Mouse (Mus musculus): Measurements from ENCODE around the gene Parn. TPM values are rescaled to one million over a fixed set of nuclear protein-coding genes. Genes with fewer than 3 reads are reported as not detected.

The Parn gene
- polyA plus RNA-seq, 1 experiment, result 9.0 TPM

DNA sequence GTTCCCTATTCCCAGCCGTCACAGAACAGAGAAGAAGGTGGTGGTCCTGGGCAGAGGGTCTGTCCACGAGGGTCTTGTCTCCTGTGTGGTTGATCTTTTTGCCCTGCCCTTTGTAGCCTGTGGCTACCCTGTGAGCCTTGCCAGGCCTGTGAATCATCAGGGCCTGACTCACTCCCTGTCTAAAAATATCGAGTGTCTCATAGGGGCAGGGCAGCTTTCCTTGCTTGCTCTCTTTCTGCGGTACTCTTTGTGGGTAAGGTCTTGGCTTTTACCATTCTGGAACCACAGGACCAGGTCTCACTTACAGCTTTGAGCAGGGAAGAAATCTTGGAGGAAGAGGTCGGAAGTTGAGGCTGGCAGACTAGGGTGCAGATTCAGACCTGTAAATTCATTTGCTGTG, 162.9 kb downstream of the Parn start:
- no peak for TF ChIP-seq CTCF (IDR thresholded peaks at IDR 0.05; ENCODE audit: control insufficient read depth, insufficient read depth, low read length)
- TF ChIP-seq POLR2A (IDR thresholded peaks at IDR 0.05; ENCODE audit: borderline replicate concordance, control insufficient read depth, low read depth, low read length), result no peak
- 52% methylated on average over 5 of the region's 5 CpGs for WGBS
- H3K4me1 ChIP-seq (ENCODE audit: control insufficient read depth, insufficient read depth, low read length), result no peaks in the 10 kb centered on the region
- H3K4me3 ChIP-seq (replicated peaks; ENCODE audit: control insufficient read depth, low read depth, low read length), result no peak overlapping the region
- H3K27ac ChIP-seq (ENCODE audit: control insufficient read depth, insufficient read depth, low read depth, low read length, poor library complexity), result no peak overlapping the region

DNA sequence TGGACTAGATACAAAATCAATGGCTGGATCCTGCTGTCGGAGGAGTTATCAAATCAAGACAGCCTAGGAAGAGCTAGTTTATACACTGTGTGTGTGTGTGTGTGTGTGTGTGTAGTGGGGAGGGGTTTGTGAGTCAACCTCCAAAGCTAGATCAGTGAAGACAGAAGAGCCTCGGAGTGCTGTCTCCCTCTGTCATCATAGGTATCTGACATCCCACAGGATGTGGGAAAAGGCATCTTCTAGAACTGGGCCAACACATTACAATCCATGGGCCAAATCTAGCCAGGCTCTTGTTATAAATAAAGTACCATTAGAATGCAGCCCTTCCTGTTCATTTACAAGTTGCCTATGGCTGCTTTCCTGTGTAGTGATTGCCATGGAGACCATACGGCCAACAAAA, 163.5 kb downstream of the Parn start:
- Histone ChIP-seq H3K4me3 (replicated peaks; ENCODE audit: control insufficient read depth, low read depth, low read length) (no peak overlapping the region), H3K4me1 (ENCODE audit: control insufficient read depth, insufficient read depth, low read length) (no peaks in the 10 kb centered on the region), H3K27ac (ENCODE audit: control insufficient read depth, insufficient read depth, low read depth, low read length, poor library complexity) (no peak overlapping the region)
- TF ChIP-seq CTCF (IDR thresholded peaks at IDR 0.05; ENCODE audit: control insufficient read depth, insufficient read depth, low read length) (no peak), POLR2A (IDR thresholded peaks at IDR 0.05; ENCODE audit: borderline replicate concordance, control insufficient read depth, low read depth, low read length) (no peak)
- WGBS, result 78% methylated on average over 3 of the region's 3 CpGs

DNA sequence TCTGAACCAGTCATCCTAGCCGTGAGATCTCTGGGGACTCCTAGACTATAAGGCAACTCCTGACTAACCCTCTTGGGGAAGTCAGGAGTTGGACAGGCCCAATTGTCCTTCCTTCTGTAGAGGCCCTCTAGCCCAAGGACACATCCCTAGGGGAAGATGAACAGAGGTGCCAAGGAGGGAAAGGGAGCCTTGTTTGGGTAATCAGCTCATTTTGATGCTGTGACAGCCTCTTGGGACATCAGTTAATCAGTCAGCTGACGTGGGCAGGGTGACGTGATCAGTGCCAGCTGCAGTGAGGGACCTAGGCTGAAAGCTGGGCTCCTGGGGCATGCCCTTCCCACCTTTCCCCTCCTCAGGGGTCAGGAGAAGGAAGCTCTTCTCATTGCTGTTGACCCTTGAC, 169.0 kb downstream of the Parn start:
- Histone ChIP-seq H3K27ac (ENCODE audit: control insufficient read depth, insufficient read depth, low read depth, low read length, poor library complexity) (no peak overlapping the region), H3K4me1 (ENCODE audit: control insufficient read depth, insufficient read depth, low read length) (no peaks in the 10 kb centered on the region), H3K4me3 (replicated peaks; ENCODE audit: control insufficient read depth, low read depth, low read length) (no peak overlapping the region)
- no peak for TF ChIP-seq POLR2A (IDR thresholded peaks at IDR 0.05; ENCODE audit: borderline replicate concordance, control insufficient read depth, low read depth, low read length)
- no peak for TF ChIP-seq CTCF (IDR thresholded peaks at IDR 0.05; ENCODE audit: control insufficient read depth, insufficient read depth, low read length)
- 75% methylated on average over 3 of the region's 3 CpGs for WGBS

DNA sequence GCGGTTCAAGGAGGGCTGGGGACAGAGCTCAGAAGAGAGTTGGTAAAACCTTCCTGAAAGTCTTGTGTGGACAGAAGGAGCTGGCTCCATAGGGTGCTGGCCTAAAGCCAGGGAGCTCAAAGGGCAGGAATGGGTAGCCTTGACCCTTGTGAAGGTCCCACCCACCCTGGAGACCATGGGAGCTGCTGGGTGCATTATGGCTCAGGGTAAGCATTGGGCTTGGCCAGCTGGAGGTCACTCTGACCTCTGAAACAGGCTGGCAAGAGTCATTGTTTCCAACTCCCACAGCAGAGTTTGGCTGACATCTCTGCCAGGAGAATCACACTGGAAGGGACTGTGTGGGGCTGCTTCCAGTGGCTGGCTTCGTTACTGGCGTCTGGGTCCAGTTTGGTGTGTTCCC, 174.0 kb downstream of the Parn start:
- Histone ChIP-seq H3K4me1 (ENCODE audit: control insufficient read depth, insufficient read depth, low read length) (no peaks in the 10 kb centered on the region), H3K4me3 (replicated peaks; ENCODE audit: control insufficient read depth, low read depth, low read length) (no peak overlapping the region), H3K27ac (ENCODE audit: control insufficient read depth, insufficient read depth, low read depth, low read length, poor library complexity) (no peak overlapping the region)
- no peak for TF ChIP-seq POLR2A (IDR thresholded peaks at IDR 0.05; ENCODE audit: borderline replicate concordance, control insufficient read depth, low read depth, low read length)
- no peak for TF ChIP-seq CTCF (IDR thresholded peaks at IDR 0.05; ENCODE audit: control insufficient read depth, insufficient read depth, low read length)
- 70% methylated on average over 3 of the region's 3 CpGs for WGBS

DNA sequence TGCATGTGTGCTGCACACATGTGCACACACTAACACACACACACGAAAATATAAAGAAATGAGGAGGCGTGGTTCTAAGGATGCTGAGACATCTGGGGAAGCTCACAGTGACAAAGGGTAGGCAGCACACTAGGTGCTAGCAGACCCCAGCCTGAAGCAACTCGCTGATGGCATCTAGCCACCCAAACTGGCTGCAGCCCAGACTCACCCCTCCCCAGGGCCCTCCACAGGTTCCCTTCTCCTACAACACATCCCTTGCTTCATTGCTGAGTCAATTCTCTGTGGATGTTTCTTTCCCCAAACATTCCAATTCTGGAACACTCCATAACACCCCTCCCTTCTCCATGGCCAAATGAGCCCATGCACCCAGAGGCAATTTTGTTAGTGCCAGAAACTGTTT, 175.0 kb downstream of the Parn start:
- no peak overlapping the region for H3K4me3 ChIP-seq (replicated peaks; ENCODE audit: control insufficient read depth, low read depth, low read length)
- H3K4me1 ChIP-seq (ENCODE audit: control insufficient read depth, insufficient read depth, low read length), result no peaks in the 10 kb centered on the region
- WGBS, result 68% methylated on average over 3 of the region's 3 CpGs
- no peak overlapping the region for H3K27ac ChIP-seq (ENCODE audit: control insufficient read depth, insufficient read depth, low read depth, low read length, poor library complexity)
- TF ChIP-seq CTCF (IDR thresholded peaks at IDR 0.05; ENCODE audit: control insufficient read depth, insufficient read depth, low read length), result no peak
- TF ChIP-seq POLR2A (IDR thresholded peaks at IDR 0.05; ENCODE audit: borderline replicate concordance, control insufficient read depth, low read depth, low read length), result no peak

DNA sequence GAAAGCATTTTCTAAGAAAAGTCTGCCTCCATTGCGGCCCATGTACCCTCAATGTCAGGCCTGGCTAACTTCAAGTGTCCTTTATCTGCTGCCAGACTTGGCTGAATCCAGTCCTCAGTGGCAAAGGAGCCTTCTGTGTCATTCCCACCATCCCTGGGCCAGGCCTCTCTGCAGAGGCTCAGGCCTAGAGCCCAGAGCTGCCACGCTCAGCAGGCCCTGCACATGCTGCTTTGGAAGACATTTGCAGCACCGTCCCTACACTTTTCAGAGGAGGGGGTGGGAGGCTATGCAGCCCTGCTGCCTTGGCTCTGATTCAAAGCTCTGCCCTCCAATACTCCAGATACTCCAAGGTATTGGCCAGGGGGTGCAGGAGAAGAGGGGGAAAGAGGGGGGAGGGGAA, 176.2 kb downstream of the Parn start:
- WGBS, result 79% methylated on average over 3 of the region's 3 CpGs
- TF ChIP-seq POLR2A (IDR thresholded peaks at IDR 0.05; ENCODE audit: borderline replicate concordance, control insufficient read depth, low read depth, low read length) (no peak), CTCF (IDR thresholded peaks at IDR 0.05; ENCODE audit: control insufficient read depth, insufficient read depth, low read length) (no peak)
- H3K4me3 ChIP-seq (replicated peaks; ENCODE audit: control insufficient read depth, low read depth, low read length), result no peak overlapping the region

More for the DNA sequence above, 176.2 kb downstream of the Parn start:
- Histone ChIP-seq H3K27ac (ENCODE audit: control insufficient read depth, insufficient read depth, low read depth, low read length, poor library complexity) (no peak overlapping the region), H3K4me1 (ENCODE audit: control insufficient read depth, insufficient read depth, low read length) (no peaks in the 10 kb centered on the region)

Other genes starting within 250 kb of the Parn start
- 12.0 and 26.6 TPM in 2 replicates for gene Bfar, start 3.7 kb upstream of the Parn start, polyA plus RNA-seq (2011; ENCODE audit: insufficient read depth, insufficient read length, low replicate concordance, missing spikeins)
- 1.2 and 6.6 TPM in 2 replicates for gene 3110001I22Rik, start 3.8 kb upstream of the Parn start, polyA plus RNA-seq (2011; ENCODE audit: insufficient read depth, insufficient read length, low replicate concordance, missing spikeins)
- 2.2 TPM in 1 of 2 replicates, not detected in the other for gene Pla2g10, start 62.8 kb upstream of the Parn start, polyA plus RNA-seq (2011; ENCODE audit: insufficient read depth, insufficient read length, low replicate concordance, missing spikeins)
- gene Rrn3, start 112.5 kb upstream of the Parn start, polyA plus RNA-seq (2011; ENCODE audit: insufficient read depth, insufficient read length, low replicate concordance, missing spikeins), result 10.0 and 20.5 TPM in 2 replicates
- gene Ntan1, start 150.7 kb upstream of the Parn start, polyA plus RNA-seq (2011; ENCODE audit: insufficient read depth, insufficient read length, low replicate concordance, missing spikeins), result 25.0 and 43.3 TPM in 2 replicates
- gene Pdxdc1, start 235.0 kb upstream of the Parn start, polyA plus RNA-seq (2011; ENCODE audit: insufficient read depth, insufficient read length, low replicate concordance, missing spikeins), result 34.1 and 70.8 TPM in 2 replicates
- 2.0 and 3.7 TPM in 2 replicates for gene Mpv17l, start 235.0 kb upstream of the Parn start, polyA plus RNA-seq (2011; ENCODE audit: insufficient read depth, insufficient read length, low replicate concordance, missing spikeins)